Mouse (Mus musculus) megakaryocyte, embryonic 14.5 days (primary cell): ENCODE results near the gene Uqcr10.

Source experiments
- FLI1 ChIP-seq: IDR thresholded peaks from 2 replicates; pipeline ENCODE4 v1.6.1; 2012; ENCODE audit warnings: low read length, inconsistent platforms, mixed read lengths
- GATA1 ChIP-seq: IDR thresholded peaks from 3 replicates; pipeline ENCODE4 v1.6.1; 2012; ENCODE audit warnings: mixed read lengths, low read length, inconsistent platforms, borderline replicate concordance

GRCm38 (mm10) chr11:4687874-4688273 is 16.3 kb downstream of the Uqcr10 start:
- TF ChIP-seq FLI1 (no peak), GATA1 (no peak)
